Mouse (Mus musculus) C2C12 (cell line): ENCODE results near the gene Bean1.

Source experiments
- CEBPB ChIP-seq: IDR thresholded peaks from one replicate; pipeline ENCODE4 v1.6.1; 2011; ENCODE audit warnings: low read depth, mild to moderate bottlenecking, control low read depth, moderate library complexity
- CTCF ChIP-seq: IDR thresholded peaks from one replicate; pipeline ENCODE4 v1.5.1; 2011; ENCODE audit not compliant: control insufficient read depth, insufficient read depth, insufficient read length
- FOSL1 ChIP-seq: IDR thresholded peaks from one replicate; pipeline ENCODE4 v1.8.0; 2011; ENCODE audit warnings: mild to moderate bottlenecking, low read length; ENCODE audit not compliant: poor library complexity, insufficient read depth, severe bottlenecking
- MAX ChIP-seq: IDR thresholded peaks from one replicate; pipeline ENCODE4 v1.6.1; 2011; ENCODE audit warnings: mild to moderate bottlenecking, control low read depth
- MYOD1 ChIP-seq: IDR thresholded peaks from one replicate; pipeline ENCODE4 v1.6.1; 2011; ENCODE audit warnings: low read depth; ENCODE audit not compliant: control insufficient read depth, insufficient read length
- MYOG ChIP-seq: IDR thresholded peaks from one replicate; pipeline ENCODE4 v1.6.1; 2011; ENCODE audit not compliant: control insufficient read depth, insufficient read length; ENCODE audit errors: extremely low read depth
- USF1 ChIP-seq: IDR thresholded peaks from one replicate; pipeline ENCODE4 v1.6.1; 2011; ENCODE audit warnings: low read depth, mild to moderate bottlenecking, control low read depth, moderate library complexity

- TF ChIP-seq MYOG: no peak
- TF ChIP-seq CTCF: no peak
- TF ChIP-seq CEBPB: no peak
- no peak for TF ChIP-seq MAX
- no peak for TF ChIP-seq FOSL1
- no peak for TF ChIP-seq MYOD1
- no peak for TF ChIP-seq USF1
These were observed 16.6 kb downstream of the Bean1 start for GRCm38 (mm10) chr8:104186827-104187226.
